In the genomic region with DNA sequence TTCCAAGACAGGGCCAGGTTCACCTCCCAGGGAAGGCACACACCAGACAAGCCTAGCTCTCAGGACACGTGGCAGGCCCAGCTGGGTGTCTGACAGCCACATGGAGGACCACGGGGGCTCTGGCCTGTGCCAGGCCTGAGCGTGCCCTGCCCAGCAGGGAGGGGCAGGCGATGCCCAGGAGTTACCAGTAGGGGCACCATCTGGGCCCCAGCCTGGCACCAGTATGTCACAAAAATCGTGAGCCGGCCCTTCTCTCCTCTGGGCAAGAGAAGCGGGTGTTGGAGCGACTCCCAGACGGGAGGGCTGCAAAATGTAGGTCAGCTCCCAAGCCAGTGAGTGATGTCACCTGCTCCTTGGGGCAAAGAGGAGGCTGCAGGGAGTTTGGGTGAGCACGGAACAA, we compare ENCODE assay signal across 9 mouse cellular contexts. TPM values are rescaled to one million over a fixed set of nuclear protein-coding genes. Genes with fewer than 3 reads are reported as not detected.
A peak's percentile ranks its signal among the peaks of the same experiment; 100 is the strongest.
DNase-seq lines count a peak whose midpoint lies in the region; ATAC-seq lines count a peak whose summit lies in the region.
"Had no signal": no experiment of that assay in that cellular context is flagged by ENCODE, and none has a peak within 500 bp of the region (broad histone marks: within the 10 kb centered on the region; RNA-seq: fewer than 3 reads in every experiment).

No protein-coding gene starts in this region.

- H3K36me3 ChIP-seq in midbrain, embryonic 15.5 days (replicated peaks) = no peaks in the 10 kb centered on the region
- H3K36me3 ChIP-seq in midbrain, embryonic 13.5 days = no peaks in the 10 kb centered on the region
- H3K36me3 ChIP-seq in liver, embryonic 11.5 days (ENCODE audit: control insufficient read depth, insufficient read depth, low read length) = no peaks in the 10 kb centered on the region

- ATAC-seq in midbrain, embryonic 15.5 days (replicated peaks) = peak; percentile 54; the same call in 1 of the 2 replicates
- no peak for ATAC-seq in midbrain, embryonic 13.5 days
- 0 out of 2 replicates have a peak, but pooled peaks have one; percentile 20 for ATAC-seq in granulocyte monocyte progenitor cell, adult 5-6 weeks (replicated peaks; ENCODE audit: poor library complexity, severe bottlenecking)
- ATAC-seq in inflammation-experienced regulatory T-cells, adult 6 months = no peak
- no peak for ATAC-seq in liver, embryonic 11.5 days (replicated peaks; ENCODE audit: low FRiP score)

- DNase-seq in cerebellum, adult 9-11 months = peak; percentile 100
- DNase-seq in layer of hippocampus, adult 9-11 months = peak; percentile 71
- DNase-seq in retina, postnatal 7 days (ENCODE audit: low read depth, low spot score) = peak; percentile 38
- DNase-seq in liver, embryonic 11.5 days (ENCODE audit: low spot score) = no peak

- no peak overlapping the region for H3K9ac ChIP-seq in midbrain, embryonic 15.5 days
- H3K9ac ChIP-seq in midbrain, embryonic 13.5 days (replicated peaks) = no peak overlapping the region
- H3K9ac ChIP-seq in liver, embryonic 11.5 days (ENCODE audit: low read depth, low read length) = no peak overlapping the region

- no peak overlapping the region for H3K4me2 ChIP-seq in midbrain, embryonic 15.5 days
- no peak overlapping the region for H3K4me2 ChIP-seq in midbrain, embryonic 13.5 days (replicated peaks)
- H3K4me2 ChIP-seq in liver, embryonic 11.5 days = no peak overlapping the region

- H3K27me3 ChIP-seq in midbrain, embryonic 15.5 days (replicated peaks) = no peaks in the 10 kb centered on the region
- no peaks in the 10 kb centered on the region for H3K27me3 ChIP-seq in midbrain, embryonic 13.5 days
- no peaks in the 10 kb centered on the region for H3K27me3 ChIP-seq in liver, embryonic 11.5 days (replicated peaks; ENCODE audit: control insufficient read depth, insufficient read depth, low read length)

- WGBS in midbrain, embryonic 15.5 days = 65% methylated on average over 10 of the region's 10 CpGs
- 66% methylated on average over 10 of the region's 10 CpGs for WGBS in midbrain, embryonic 13.5 days
- WGBS in liver, embryonic 11.5 days = 72% methylated on average over 10 of the region's 10 CpGs

- no peak overlapping the region for H3K4me3 ChIP-seq in midbrain, embryonic 15.5 days
- no peak overlapping the region for H3K4me3 ChIP-seq in midbrain, embryonic 13.5 days (replicated peaks)
- no peak overlapping the region for H3K4me3 ChIP-seq in liver, embryonic 11.5 days (ENCODE audit: low read depth, low read length)
- H3K4me3 ChIP-seq: erythroblast, embryonic 14.5 days had no signal

- no peaks in the 10 kb centered on the region for H3K9me3 ChIP-seq in midbrain, embryonic 15.5 days
- H3K9me3 ChIP-seq in midbrain, embryonic 13.5 days = no peaks in the 10 kb centered on the region
- H3K9me3 ChIP-seq in liver, embryonic 11.5 days (ENCODE audit: control insufficient read depth, low read length) = no peaks in the 10 kb centered on the region

- H3K4me1 ChIP-seq in midbrain, embryonic 15.5 days = 0 out of 2 replicates have a peak, but pooled peaks cover 3% of the 10 kb centered on the region
- H3K4me1 ChIP-seq in midbrain, embryonic 13.5 days (replicated peaks) = peaks cover 8% of the 10 kb centered on the region
- H3K4me1 ChIP-seq in liver, embryonic 11.5 days (replicated peaks; ENCODE audit: control insufficient read depth, insufficient read depth, low read length) = no peaks in the 10 kb centered on the region

- H3K27ac ChIP-seq in midbrain, embryonic 15.5 days = no peak overlapping the region
- H3K27ac ChIP-seq in midbrain, embryonic 13.5 days = no peak overlapping the region
- H3K27ac ChIP-seq in liver, embryonic 11.5 days (ENCODE audit: low read depth, low read length) = no peak overlapping the region

RNA-seq across cellular contexts. Expression of gene Ntng2, which starts 34.9 kb away (rescaled TPM):
- 13.4 and 14.6 TPM in 2 replicates for polyA plus RNA-seq in midbrain, embryonic 15.5 days (2015; fragmentation: Nextera tagmentation; extraction: Ambion mirVana)
- 11.8 and 15.6 TPM in 2 replicates for polyA plus RNA-seq in midbrain, embryonic 13.5 days (2015; fragmentation: Nextera tagmentation; extraction: Ambion mirVana)
- total RNA-seq in granulocyte monocyte progenitor cell, adult 5-6 weeks (2014; fragmentation: Nextera tagmentation) = 10.4 and 13.9 TPM in 2 replicates
- 0.88 and 1.2 TPM in 2 replicates for total RNA-seq in granulocyte monocyte progenitor cell, adult 5-6 weeks (2017)
- polyA plus RNA-seq in inflammation-experienced regulatory T-cells, adult 6 months (2017; shearing (Covaris generic)) = 1 to 10 TPM; 2.7 to 3.4 (median 2.9) TPM
- polyA plus RNA-seq in liver, embryonic 11.5 days (2014; fragmentation: Nextera tagmentation; extraction: Ambion mirVana) = not detected in 2 replicates
- polyA plus RNA-seq: erythroblast, embryonic 14.5 days had no signal

Comparison
In these comparisons a context has a peak if more than half of its experiments do, and no peak if none do; other contexts are left out.
1. ATAC-seq: peak in midbrain, embryonic 15.5 days (single experiment) and granulocyte monocyte progenitor cell, adult 5-6 weeks (single experiment); none in midbrain, embryonic 13.5 days (single experiment), inflammation-experienced regulatory T-cells, adult 6 months (single experiment) and liver, embryonic 11.5 days (single experiment).